Mouse (Mus musculus) embryonic facial prominence, embryonic 14.5 days (tissue): Measurements from ENCODE around the gene Map3k7. TPM values are rescaled to one million over a fixed set of nuclear protein-coding genes. Genes with fewer than 3 reads are reported as not detected.
A peak's percentile ranks its signal among the peaks of the same experiment; 100 is the strongest.

Experiments used
- ATAC-seq: fragments of 200-750 bp; cut with Nextera tagmentation; 2 replicates; pipeline ENCODE4 v1.8.0; 2017; ENCODE audit warnings: low read depth, moderate number of reproducible peaks, moderate TSS enrichment
- DNase-seq: peaks from one replicate; pipeline ENCODE4 v3.0.0-alpha.2; 2015; ENCODE audit warnings: low spot score
- H3K27ac ChIP-seq: fragments of 300-500 bp; sonication (generic); replicated peaks from 2 replicates; pipeline ENCODE4 v1.5.1; 2014; ENCODE audit warnings: low read depth, mild to moderate bottlenecking, low read length, moderate library complexity
- H3K27me3 ChIP-seq: fragments of 300-500 bp; sonication (generic); replicated peaks from 2 replicates; pipeline ENCODE4 v1.6.1; 2014; ENCODE audit warnings: low read length; ENCODE audit not compliant: control insufficient read depth, insufficient read depth
- H3K36me3 ChIP-seq: fragments of 300-500 bp; sonication (generic); 2 replicates; pipeline ENCODE4 v1.6.1; 2014; ENCODE audit warnings: low read length, mixed read lengths; ENCODE audit not compliant: control insufficient read depth, insufficient read depth
- H3K4me1 ChIP-seq: fragments of 300-500 bp; sonication (generic); 2 replicates; pipeline ENCODE4 v1.6.1; 2014; ENCODE audit warnings: antibody characterized with exemption, low read length; ENCODE audit not compliant: control insufficient read depth, insufficient read depth
- H3K4me2 ChIP-seq: fragments of 300-500 bp; sonication (generic); 2 replicates; pipeline ENCODE4 v1.6.1; 2014; ENCODE audit warnings: low read depth, mild to moderate bottlenecking, low read length, moderate library complexity, mixed read lengths
- H3K4me3 ChIP-seq: fragments of 300-500 bp; sonication (generic); 2 replicates; pipeline ENCODE4 v1.5.1; 2014; ENCODE audit warnings: low read depth, mild to moderate bottlenecking, low read length
- H3K9ac ChIP-seq: fragments of 300-500 bp; sonication (generic); 2 replicates; pipeline ENCODE4 v1.6.1; 2014; ENCODE audit warnings: low read depth, mild to moderate bottlenecking, low read length, moderate library complexity, mixed read lengths
- H3K9me3 ChIP-seq: fragments of 300-500 bp; sonication (generic); 2 replicates; pipeline ENCODE4 v1.6.1; 2016; ENCODE audit warnings: low read length; ENCODE audit not compliant: control insufficient read depth
- WGBS: fragments of 180-500 bp; shearing (Covaris S2); extraction: QIAGEN DNeasy Blood & Tissue Kit; methylation state at CpG from one replicate; pipeline ENCODE4 v1.1.7; 2014; 5-methylcytosine and 5-hydroxymethylcytosine counted together
- polyA plus RNA-seq: library from polyadenylated mRNA; unstranded; fragments of >200 nt; fragmentation: Nextera tagmentation; extraction: Ambion mirVana; gene quantifications from 2 replicates; pipeline ENCODE4 v1.2.1, GENCODE M21; 2014

Map3k7 gene
- polyA plus RNA-seq, 1 experiment from 2014 or later = 43.8 TPM

DNA sequence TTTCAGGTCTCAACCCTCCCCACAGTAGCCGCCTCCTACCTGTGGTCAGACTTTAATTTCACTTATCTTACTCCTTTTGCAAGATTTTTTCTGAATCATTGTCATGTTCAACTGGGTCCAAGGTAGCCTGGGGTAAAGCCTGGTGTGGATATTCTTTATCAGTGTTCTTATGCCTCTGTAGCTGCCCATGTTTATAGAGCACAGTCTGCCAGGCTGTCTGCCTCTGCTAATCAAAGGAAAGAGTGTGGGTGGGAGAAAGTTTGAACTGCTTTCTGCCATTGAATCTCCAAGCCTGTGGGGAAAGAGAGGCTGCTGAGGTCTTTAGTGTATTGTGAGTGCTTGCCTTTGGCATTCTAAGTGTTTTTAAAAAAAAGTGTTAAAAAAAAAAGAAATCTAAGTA, 7.5 kb downstream of the Map3k7 start:
- no peaks in the 10 kb centered on the region for H3K27me3 ChIP-seq
- no peak overlapping the region for H3K27ac ChIP-seq
- no peaks in the 10 kb centered on the region for H3K9me3 ChIP-seq
- no peak overlapping the region for H3K9ac ChIP-seq
- DNase-seq (no peak), ATAC-seq (no peak)
- H3K36me3 ChIP-seq = peaks cover 3% of the 10 kb centered on the region; the same call in 1 of the 2 replicates
- H3K4me3 ChIP-seq = no peak overlapping the region
- WGBS = 62% methylated on average over 1 of the region's 1 CpGs
- H3K4me2 ChIP-seq = no peak overlapping the region
- no peaks in the 10 kb centered on the region for H3K4me1 ChIP-seq

DNA sequence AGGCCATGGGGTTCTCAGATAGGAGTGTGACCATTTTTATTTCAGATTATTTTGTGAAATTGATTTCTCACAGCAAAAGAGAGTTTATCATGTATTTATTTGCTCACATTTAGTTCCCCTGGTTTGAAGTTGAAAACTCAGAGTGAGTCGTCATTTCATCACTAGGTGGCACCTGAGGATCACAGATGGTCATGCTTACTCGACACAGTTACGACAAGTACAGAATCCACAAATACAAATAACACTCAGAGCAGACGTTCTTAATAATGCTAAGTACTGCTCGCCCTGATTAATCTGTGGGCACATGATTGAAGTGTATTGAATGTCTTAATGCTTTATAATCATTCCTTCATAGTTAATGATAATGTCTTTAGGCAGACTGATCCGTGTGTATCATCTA, 8.3 kb downstream of the Map3k7 start:
- Histone ChIP-seq H3K4me1 (no peaks in the 10 kb centered on the region), H3K9ac (no peak overlapping the region), H3K36me3 (peaks cover 10% of the 10 kb centered on the region), H3K4me3 (no peak overlapping the region), H3K9me3 (no peaks in the 10 kb centered on the region), H3K27ac (no peak overlapping the region), H3K4me2 (no peak overlapping the region), H3K27me3 (no peaks in the 10 kb centered on the region)
- DNase-seq (peak; percentile 11), ATAC-seq (no peak)
- 55% methylated on average over 6 of the region's 6 CpGs for WGBS

DNA sequence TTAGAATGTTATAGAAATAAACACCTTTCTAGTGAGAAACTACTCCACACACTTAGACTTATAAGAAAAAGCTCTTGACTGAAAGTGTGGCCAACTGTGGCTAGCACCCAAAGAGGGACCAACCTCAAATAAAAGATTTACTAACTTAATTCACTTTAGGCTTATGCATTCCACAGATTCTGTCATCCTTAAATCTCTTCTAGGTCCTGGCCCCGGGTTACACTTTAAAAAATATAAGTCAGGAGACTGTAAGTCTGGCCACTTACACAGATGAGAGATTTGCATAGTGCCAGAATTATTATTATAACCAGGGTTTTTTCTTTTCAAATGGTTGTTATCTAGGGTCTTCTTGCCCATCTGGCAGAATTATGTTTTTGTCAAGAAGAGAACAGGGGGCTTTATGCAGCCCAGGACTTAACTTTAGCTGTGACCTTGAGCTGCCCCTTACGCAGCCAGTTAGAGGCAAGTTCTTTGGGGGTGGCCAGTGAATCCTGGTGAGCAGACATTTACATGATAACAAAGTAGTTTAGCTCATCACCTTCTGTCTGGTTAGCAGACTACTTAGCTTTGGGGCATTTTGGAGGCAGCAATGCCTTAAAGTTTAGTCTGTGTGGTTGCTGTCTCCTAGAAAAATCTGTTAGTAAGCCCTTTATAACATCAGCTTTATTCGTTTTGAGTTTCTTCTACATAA, 11.5 kb downstream of the Map3k7 start:
- DNase-seq = no peak
- H3K4me3 ChIP-seq = no peak overlapping the region
- WGBS = 75% methylated on average over 3 of the region's 3 CpGs
- H3K4me2 ChIP-seq = no peak overlapping the region
- H3K9ac ChIP-seq = no peak overlapping the region
- no peaks in the 10 kb centered on the region for H3K4me1 ChIP-seq
- H3K27ac ChIP-seq = no peak overlapping the region
- H3K36me3 ChIP-seq = peaks cover 35% of the 10 kb centered on the region
- ATAC-seq = no peak
- H3K27me3 ChIP-seq = no peaks in the 10 kb centered on the region
- no peaks in the 10 kb centered on the region for H3K9me3 ChIP-seq

DNA sequence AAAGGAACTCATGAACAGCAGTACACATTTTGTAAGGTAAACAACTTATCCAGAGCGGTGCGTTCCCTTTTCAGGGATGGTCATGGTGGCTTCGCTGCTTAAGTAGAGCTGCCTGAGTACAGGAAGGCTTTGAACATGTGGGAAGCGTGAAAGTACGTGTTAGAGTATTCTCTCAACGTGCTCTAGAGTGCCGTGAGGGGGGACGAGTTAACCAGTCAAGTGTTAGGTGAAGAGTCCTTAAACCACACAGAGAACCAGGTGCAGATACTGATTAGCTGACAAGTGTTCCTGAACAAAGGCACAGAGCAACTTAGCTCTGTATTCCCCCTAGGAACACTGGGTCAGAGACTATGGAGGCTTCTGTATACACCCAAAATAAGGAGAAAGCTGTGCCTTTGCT, 18.0 kb downstream of the Map3k7 start:
- H3K4me2 ChIP-seq = no peak overlapping the region
- H3K27ac ChIP-seq = no peak overlapping the region
- DNase-seq (no peak), ATAC-seq (no peak)
- WGBS = 95% methylated on average over 8 of the region's 8 CpGs
- H3K9me3 ChIP-seq = no peaks in the 10 kb centered on the region
- H3K27me3 ChIP-seq = no peaks in the 10 kb centered on the region
- H3K9ac ChIP-seq = no peak overlapping the region
- no peak overlapping the region for H3K4me3 ChIP-seq
- H3K4me1 ChIP-seq = no peaks in the 10 kb centered on the region
- peaks cover 63% of the 10 kb centered on the region for H3K36me3 ChIP-seq

DNA sequence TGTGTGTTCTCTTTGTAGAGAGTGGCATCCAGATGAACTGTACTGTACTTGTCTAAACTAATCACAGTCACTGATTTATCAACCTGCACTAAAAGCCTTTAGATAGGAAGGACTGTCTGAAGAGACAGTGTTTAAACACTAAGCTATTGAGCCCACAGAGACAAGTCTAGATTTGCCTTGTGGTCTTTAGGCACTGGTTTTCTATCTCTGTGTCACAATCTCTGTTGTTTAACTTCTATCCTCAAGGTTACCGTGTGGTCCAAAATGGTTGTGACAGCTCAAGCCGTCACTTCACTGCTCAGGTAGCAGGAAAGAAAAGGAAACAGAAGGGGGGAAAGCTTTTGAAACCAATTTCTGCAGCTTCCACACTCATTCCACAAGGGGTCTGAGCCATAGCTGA, 29.5 kb downstream of the Map3k7 start:
- no peak for ATAC-seq
- Histone ChIP-seq H3K9ac (no peak overlapping the region), H3K27ac (no peak overlapping the region), H3K27me3 (no peaks in the 10 kb centered on the region), H3K36me3 (peaks cover 69% of the 10 kb centered on the region), H3K4me1 (no peaks in the 10 kb centered on the region), H3K9me3 (no peaks in the 10 kb centered on the region), H3K4me2 (no peak overlapping the region), H3K4me3 (no peak overlapping the region)
- WGBS = 82% methylated on average over 2 of the region's 2 CpGs
- DNase-seq = peak; percentile 13

DNA sequence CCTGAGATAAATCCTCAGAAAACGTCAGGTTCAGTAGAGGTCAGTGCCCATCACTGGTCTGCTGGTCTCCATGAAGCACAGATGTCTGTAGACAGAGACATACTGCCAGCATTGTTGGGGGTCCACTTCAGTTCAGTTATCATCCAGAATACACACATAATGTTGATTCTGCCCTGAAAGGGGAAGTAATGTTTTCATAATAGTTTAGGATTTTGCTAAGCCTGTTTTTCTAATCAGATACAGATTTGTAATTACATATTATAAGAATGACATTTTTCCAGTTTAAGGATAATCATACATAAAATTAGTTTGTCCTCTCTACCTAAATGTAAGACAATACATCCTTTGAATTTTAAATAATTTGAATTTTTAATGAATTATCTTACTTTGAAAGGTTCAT, 30.0 kb downstream of the Map3k7 start:
- Histone ChIP-seq H3K4me3 (no peak overlapping the region), H3K9me3 (no peaks in the 10 kb centered on the region), H3K4me2 (no peak overlapping the region), H3K27ac (no peak overlapping the region), H3K36me3 (peaks cover 69% of the 10 kb centered on the region), H3K4me1 (no peaks in the 10 kb centered on the region), H3K27me3 (no peaks in the 10 kb centered on the region), H3K9ac (no peak overlapping the region)
- ATAC-seq (no peak), DNase-seq (no peak)
- WGBS = 58% methylated on average over 1 of the region's 1 CpGs

DNA sequence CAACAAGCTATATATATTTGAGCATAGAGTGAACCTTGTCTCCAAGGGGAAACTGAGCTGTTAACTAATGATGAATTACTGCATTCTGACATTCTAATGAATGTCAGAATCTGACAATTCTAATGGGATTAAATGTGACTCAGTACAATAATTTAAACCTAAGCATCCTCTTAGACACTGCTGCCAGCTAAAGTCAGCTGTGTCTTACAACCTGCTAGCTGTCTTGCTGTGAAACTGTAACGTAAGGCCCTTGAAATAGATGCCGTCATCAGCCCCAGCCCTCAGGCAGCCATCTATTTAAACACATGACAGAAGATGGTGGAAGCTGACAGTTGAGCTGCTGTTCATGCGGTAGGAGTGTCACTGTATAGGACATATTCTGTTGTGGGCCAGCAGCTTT, 37.6 kb downstream of the Map3k7 start:
- Histone ChIP-seq H3K36me3 (peaks cover 57% of the 10 kb centered on the region), H3K27me3 (no peaks in the 10 kb centered on the region), H3K4me3 (no peak overlapping the region), H3K9ac (no peak overlapping the region), H3K27ac (no peak overlapping the region), H3K4me1 (no peaks in the 10 kb centered on the region), H3K9me3 (no peaks in the 10 kb centered on the region), H3K4me2 (no peak overlapping the region)
- ATAC-seq (no peak), DNase-seq (no peak)
- 71% methylated on average over 3 of the region's 3 CpGs for WGBS

DNA sequence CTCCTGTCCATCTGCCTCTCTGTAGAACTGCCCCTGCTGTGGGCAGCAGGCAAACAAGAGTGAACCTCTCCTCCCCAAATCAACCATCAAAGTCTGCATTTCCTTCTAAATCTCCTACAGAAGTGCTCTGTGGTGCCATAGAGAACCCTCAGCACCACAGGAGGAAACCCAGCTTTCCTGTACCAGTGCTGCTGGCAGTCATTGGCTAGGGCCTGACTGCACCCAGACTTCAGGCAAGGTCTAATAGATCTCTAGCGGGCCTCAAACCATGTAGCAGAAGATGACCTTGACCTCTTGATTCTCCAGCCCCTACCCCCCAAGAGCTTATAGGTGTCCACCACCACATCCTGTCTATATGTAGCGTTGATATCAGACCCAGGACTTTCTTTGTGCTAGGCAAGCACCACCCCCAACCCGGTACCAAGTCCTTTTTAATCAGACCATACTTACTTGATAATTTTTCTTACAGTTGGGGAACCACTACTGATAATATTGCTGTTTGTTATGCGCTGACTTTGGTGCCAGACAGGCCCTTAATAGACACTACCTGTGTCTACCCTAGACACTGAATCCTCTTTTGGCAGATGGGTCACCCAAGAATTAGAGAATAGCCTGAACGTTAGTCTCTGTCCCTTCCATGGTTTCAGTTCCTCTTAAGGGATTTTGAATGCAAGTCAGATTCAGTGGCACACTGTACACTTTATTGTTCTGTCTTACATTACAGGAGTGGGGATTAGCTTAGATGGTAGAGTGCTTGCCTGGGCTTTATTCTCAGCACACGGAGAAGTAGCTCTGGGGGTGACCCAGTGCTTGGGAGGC, 41.1 kb downstream of the Map3k7 start:
- H3K4me2 ChIP-seq = no peak overlapping the region
- peaks cover 54% of the 10 kb centered on the region for H3K36me3 ChIP-seq
- H3K4me3 ChIP-seq = no peak overlapping the region
- no peaks in the 10 kb centered on the region for H3K9me3 ChIP-seq
- no peaks in the 10 kb centered on the region for H3K4me1 ChIP-seq
- DNase-seq (no peak), ATAC-seq (no peak)
- no peak overlapping the region for H3K9ac ChIP-seq
- no peaks in the 10 kb centered on the region for H3K27me3 ChIP-seq
- 85% methylated on average over 6 of the region's 6 CpGs for WGBS
- H3K27ac ChIP-seq = no peak overlapping the region

DNA sequence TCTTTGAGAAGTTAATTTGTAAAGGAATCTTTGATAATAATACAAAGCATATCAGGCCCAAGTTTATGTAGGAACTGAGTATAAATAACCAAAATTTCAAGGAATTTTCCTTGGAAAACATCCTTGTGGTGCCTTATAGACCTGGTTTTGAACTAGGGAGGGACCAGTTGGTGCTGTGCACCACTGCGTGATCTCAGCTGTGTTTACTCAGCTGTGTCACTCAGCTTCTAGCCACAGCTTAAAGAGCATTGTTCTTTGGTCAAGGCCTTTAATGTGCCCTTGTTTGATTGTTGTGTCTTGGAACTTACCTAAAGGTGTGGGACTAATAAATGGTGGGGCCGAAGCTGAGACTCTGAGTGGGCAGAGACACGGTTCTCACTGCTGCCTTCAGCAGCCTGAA, 43.3 kb downstream of the Map3k7 start:
- H3K9me3 ChIP-seq = no peaks in the 10 kb centered on the region
- DNase-seq (no peak), ATAC-seq (no peak)
- H3K27me3 ChIP-seq = no peaks in the 10 kb centered on the region
- H3K4me3 ChIP-seq = no peak overlapping the region
- H3K9ac ChIP-seq = no peak overlapping the region
- H3K4me2 ChIP-seq = no peak overlapping the region
- no peaks in the 10 kb centered on the region for H3K4me1 ChIP-seq
- H3K27ac ChIP-seq = no peak overlapping the region
- 67% methylated on average over 3 of the region's 3 CpGs for WGBS
- peaks cover 61% of the 10 kb centered on the region for H3K36me3 ChIP-seq
